Mouse (Mus musculus): ENCODE results near the gene Rbfox2.

DNA sequence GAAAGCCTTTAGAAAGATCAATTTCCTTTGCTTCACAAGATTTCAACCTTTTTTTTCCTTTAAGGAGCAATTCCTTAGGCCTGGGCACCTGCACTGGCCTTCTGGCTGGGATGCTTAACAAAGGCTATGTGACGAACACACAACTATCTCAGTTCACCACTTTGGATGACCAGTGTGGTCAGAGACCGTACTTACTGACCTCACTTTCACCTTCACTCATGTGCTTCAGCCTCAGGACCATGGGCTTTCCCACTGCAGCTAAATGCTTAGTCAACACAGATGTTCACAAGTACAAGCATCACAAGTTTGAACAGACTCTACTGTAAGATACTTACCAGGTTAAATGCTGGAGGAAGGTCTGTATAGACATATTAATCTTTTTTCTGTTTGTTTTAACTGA lies 194.4 kb downstream of the Rbfox2 start:
- TF ChIP-seq TAL1 (conservative IDR thresholded peaks at IDR 0.05; ENCODE audit: low read depth, low read length): no peak
- no peak for TF ChIP-seq CTCF (IDR thresholded peaks at IDR 0.05; ENCODE audit: low read depth, low read length)
- TF ChIP-seq POLR2AphosphoS5 (IDR thresholded peaks at IDR 0.05; ENCODE audit: insufficient replicate concordance, low read depth, low read length): no peak
- TF ChIP-seq GATA1 (IDR thresholded peaks at IDR 0.05; ENCODE audit: borderline replicate concordance, low read length): no peak

Data from G1E (cell line).